19 mouse cellular contexts compared by ENCODE assay signal in the genomic region with DNA sequence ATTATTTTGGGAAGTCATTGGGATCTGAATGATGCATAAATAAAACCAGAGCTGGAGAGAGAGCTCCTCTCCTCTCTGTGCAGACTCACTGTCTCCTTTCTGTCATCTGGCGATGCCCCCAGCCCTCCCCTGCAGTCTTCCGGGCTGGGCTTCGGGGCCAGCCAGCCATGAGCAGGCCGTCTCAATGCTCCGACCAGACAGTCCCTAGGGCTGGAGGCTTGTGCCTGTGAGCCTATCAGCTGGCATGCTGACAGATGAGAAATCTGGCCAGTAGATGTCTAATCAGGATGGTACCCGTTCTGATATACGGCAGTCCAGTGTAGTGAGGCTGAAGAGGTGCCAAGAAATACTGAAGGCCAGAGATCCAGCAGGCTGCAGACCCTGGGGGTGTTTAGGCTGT.
DNase-seq lines count a peak whose midpoint lies in the region; ATAC-seq lines count a peak whose summit lies in the region.
"Had no signal": no experiment of that assay in that cellular context is flagged by ENCODE, and none has a peak within 500 bp of the region (broad histone marks: within the 10 kb centered on the region; RNA-seq: fewer than 3 reads in every experiment).

No protein-coding gene starts in this region.

- H3K4me3 ChIP-seq in hindbrain, embryonic 16.5 days (ENCODE audit: low read length), result no peak overlapping the region
- no peak overlapping the region for H3K4me3 ChIP-seq in hindbrain, embryonic 14.5 days (replicated peaks; ENCODE audit: low read length)
- H3K4me3 ChIP-seq: forebrain, embryonic 12.5 days; megakaryocyte, embryonic 14.5 days had no signal

- H3K4me2 ChIP-seq in hindbrain, embryonic 16.5 days (ENCODE audit: low read length), result no peak overlapping the region
- H3K4me2 ChIP-seq in hindbrain, embryonic 14.5 days (replicated peaks), result no peak overlapping the region
- H3K4me2 ChIP-seq: forebrain, embryonic 12.5 days had no signal

- peak; percentile 71 for ATAC-seq in hindbrain, embryonic 16.5 days
- no peak for ATAC-seq in hindbrain, embryonic 14.5 days (ENCODE audit: low FRiP score)
- ATAC-seq: activated CD4-positive, CD25-positive, alpha-beta regulatory T cell, adult 4 months; inflammation-experienced regulatory T-cells, adult 6 months; liver, postnatal 0 days had no signal

- H3K27ac ChIP-seq in hindbrain, embryonic 16.5 days (ENCODE audit: low read depth, low read length), result no peak overlapping the region
- H3K27ac ChIP-seq in hindbrain, embryonic 14.5 days, result no peak overlapping the region
- H3K27ac ChIP-seq: forebrain, embryonic 12.5 days had no signal

- no peaks in the 10 kb centered on the region for H3K27me3 ChIP-seq in hindbrain, embryonic 16.5 days (replicated peaks; ENCODE audit: control insufficient read depth, insufficient read depth, low read length)
- H3K27me3 ChIP-seq in hindbrain, embryonic 14.5 days (ENCODE audit: control insufficient read depth, insufficient read depth, low read length), result no peaks in the 10 kb centered on the region
- H3K27me3 ChIP-seq: forebrain, embryonic 12.5 days; megakaryocyte, embryonic 14.5 days had no signal

- DNase-seq in cerebellum, adult 9-11 months, result peak; percentile 45
- DNase-seq in cerebellum, adult 11 months, result no peak
- DNase-seq in hindbrain, embryonic 14.5 days (ENCODE audit: low spot score), result no peak
- DNase-seq in adrenal gland, postnatal 10 days, result peak; percentile 14
- peak; percentile 34 to 47 for DNase-seq in cerebellum, postnatal 25 days
- no peak for DNase-seq in T-cell, adult 2 months (ENCODE audit: low spot score)
- DNase-seq: B cell, adult 2 months; embryo, embryonic 11 days; gastrocnemius, postnatal 14 days; kidney, postnatal 4 days; liver; liver, postnatal 0 days; lung, postnatal 14 days; retina, postnatal 1 day had no signal

- 57% methylated on average over 7 of the region's 7 CpGs for WGBS in hindbrain, embryonic 16.5 days
- 65% methylated on average over 7 of the region's 7 CpGs for WGBS in hindbrain, embryonic 14.5 days

- no peak overlapping the region for H3K9ac ChIP-seq in hindbrain, embryonic 16.5 days (ENCODE audit: low read depth, low read length)
- no peak overlapping the region for H3K9ac ChIP-seq in hindbrain, embryonic 14.5 days
- H3K9ac ChIP-seq: forebrain, embryonic 12.5 days; liver, postnatal 0 days had no signal

- H3K9me3 ChIP-seq in hindbrain, embryonic 16.5 days (ENCODE audit: control insufficient read depth, low read length), result no peaks in the 10 kb centered on the region
- no peaks in the 10 kb centered on the region for H3K9me3 ChIP-seq in hindbrain, embryonic 14.5 days (ENCODE audit: control insufficient read depth, low read length)
- H3K9me3 ChIP-seq: forebrain, embryonic 12.5 days; megakaryocyte, embryonic 14.5 days had no signal

- no peaks in the 10 kb centered on the region for H3K4me1 ChIP-seq in hindbrain, embryonic 16.5 days (ENCODE audit: control insufficient read depth, insufficient read depth, low read depth, low read length)
- H3K4me1 ChIP-seq in hindbrain, embryonic 14.5 days (replicated peaks; ENCODE audit: control insufficient read depth, insufficient read depth, low read length), result no peaks in the 10 kb centered on the region
- H3K4me1 ChIP-seq: forebrain, embryonic 12.5 days; megakaryocyte, embryonic 14.5 days had no signal

- H3K36me3 ChIP-seq in hindbrain, embryonic 16.5 days (ENCODE audit: control insufficient read depth, insufficient read depth, low read length), result no peaks in the 10 kb centered on the region
- no peaks in the 10 kb centered on the region for H3K36me3 ChIP-seq in hindbrain, embryonic 14.5 days (replicated peaks; ENCODE audit: control insufficient read depth, insufficient read depth)
- H3K36me3 ChIP-seq: forebrain, embryonic 12.5 days had no signal

Comparison
In these comparisons a context has a peak if more than half of its experiments do, and no peak if none do; other contexts are left out.
1. DNase-seq: peak in cerebellum, adult 9-11 months (single experiment), adrenal gland, postnatal 10 days (single experiment) and cerebellum, postnatal 25 days (2 of 2); none in cerebellum, adult 11 months (single experiment), hindbrain, embryonic 14.5 days (single experiment) and T-cell, adult 2 months (single experiment).